Mouse (Mus musculus): Measurements from ENCODE around the gene Lmnb2. TPM values are rescaled to one million over a fixed set of nuclear protein-coding genes. Genes with fewer than 3 reads are reported as not detected.
A peak's percentile ranks its signal among the peaks of the same experiment; 100 is the strongest.

Gene Lmnb2
- polyA plus RNA-seq, 1 experiment: 25.9 TPM

DNA sequence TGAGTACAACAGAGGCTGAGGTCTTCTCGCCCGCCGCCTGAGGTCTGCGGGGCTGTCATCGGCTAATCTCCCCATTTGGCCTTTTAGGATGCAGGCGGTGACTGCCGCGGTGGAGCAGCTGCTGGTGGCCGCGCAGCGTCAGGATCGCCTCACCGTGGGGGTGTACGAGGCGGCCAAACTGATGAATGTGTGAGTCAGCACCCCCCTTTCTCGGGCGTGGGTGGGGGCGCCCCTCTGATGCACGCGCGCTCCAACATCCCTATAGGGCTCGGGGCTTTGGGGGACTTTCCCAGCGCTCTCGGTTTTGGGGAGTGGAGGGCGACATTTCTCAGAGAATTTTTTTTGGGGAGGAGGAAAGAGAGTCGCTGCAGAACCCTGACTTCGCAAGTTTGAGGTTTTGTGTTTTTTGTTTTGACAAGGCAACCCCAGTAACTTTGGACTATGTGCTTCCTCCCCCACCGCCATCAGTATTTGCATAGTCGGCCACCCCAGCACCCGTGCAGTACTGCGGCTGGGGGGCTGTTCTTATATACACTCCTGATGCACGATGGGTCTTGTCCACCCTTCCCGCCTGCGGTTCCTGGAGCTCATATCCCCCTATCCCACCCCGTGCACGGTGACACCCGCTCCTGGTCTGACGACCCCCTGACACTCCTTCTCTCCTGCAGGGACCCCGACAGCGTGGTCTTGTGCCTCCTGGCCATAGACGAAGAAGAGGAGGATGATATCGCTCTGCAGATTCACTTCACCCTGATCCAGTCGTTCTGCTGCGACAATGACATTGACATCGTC, 12.5 kb upstream of the Lmnb2 start:
- DNase-seq (ENCODE audit: extremely low spot score in 1 of 2, low spot score in 1 of 2): peak in 1 of 2 experiments; percentile 66

GRCm38 (mm10) chr10:80929299-80930226, 11.5 kb upstream of the Lmnb2 start, which contains the start of gene Gadd45b:
Gene Gadd45b (plus strand): TSS chr10:80930073.
- peak; percentile 97 to 99 for DNase-seq (ENCODE audit: extremely low spot score in 1 of 2, low spot score in 1 of 2)

- peak; percentile 76 to 97 for DNase-seq (ENCODE audit: extremely low spot score in 1 of 2, low spot score in 1 of 2)
Measured at GRCm38 (mm10) chr10:80928586-80929298, 10.7 kb upstream of the Lmnb2 start.

DNA sequence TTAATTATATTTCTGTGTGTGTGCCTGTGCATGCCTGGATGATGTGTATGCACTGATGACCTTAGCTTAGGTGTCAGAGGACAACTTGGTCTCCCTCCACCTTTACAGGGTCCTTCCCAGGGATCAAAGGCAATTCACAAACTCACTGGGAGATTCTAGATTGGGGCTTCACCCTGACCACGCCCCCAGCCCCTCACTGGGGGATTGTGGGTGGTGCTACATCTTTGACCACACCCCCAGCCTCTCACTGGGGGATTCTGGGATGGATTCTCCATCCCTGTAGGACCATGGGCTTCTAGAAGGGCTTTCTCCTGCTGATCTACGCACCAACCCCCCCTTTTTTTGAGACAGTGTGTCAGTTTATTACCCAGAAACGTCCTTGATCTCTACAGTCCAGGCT, 7.4 kb upstream of the Lmnb2 start:
- DNase-seq (ENCODE audit: extremely low spot score in 1 of 2, low spot score in 1 of 2): no peak

DNA sequence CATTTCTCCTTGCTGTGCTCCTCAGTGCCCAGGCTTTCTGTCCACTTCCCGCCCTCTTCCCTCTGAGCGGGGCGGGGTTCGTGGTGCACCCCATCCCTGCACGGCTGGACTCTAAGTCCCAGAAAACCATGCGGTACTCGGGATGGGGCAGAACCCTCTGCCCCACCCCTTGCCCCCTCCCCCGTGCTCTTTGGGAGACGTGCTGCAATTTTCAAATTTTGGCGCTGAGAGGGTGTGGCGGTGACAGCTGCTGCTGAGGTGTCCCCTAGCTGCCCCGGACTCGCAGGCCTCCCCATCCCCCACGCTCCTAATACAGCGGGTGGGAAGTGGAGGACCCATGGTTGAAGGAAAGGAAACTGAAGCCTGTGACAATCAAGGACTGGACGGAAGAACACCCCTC, 3.9 kb upstream of the Lmnb2 start:
- DNase-seq (ENCODE audit: extremely low spot score in 1 of 2, low spot score in 1 of 2): no peak

GRCm38 (mm10) chr10:80917336-80917778, 688 bp downstream of the Lmnb2 start:
- no peak for DNase-seq (ENCODE audit: extremely low spot score in 1 of 2, low spot score in 1 of 2)

DNA sequence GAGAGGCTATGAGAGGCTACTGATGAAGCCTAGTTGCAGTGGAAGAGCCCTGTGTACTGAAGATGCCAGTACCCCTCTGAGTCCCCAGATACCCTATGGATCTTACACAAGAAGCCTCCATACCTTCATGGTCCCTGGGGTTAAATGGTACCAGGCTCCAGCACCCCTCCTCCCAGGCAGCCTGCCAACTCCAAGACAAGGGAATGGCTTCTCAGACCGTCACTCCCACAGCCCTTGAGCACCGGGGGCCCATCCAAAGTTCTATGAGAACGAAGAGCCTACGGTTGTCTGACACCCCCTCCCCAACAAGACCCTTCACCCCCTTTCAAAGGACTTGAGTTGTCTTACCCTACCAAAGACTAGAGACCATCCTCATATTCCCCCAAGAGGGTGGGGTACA, 2.3 kb downstream of the Lmnb2 start:
- no peak for DNase-seq (ENCODE audit: extremely low spot score in 1 of 2, low spot score in 1 of 2)

DNA sequence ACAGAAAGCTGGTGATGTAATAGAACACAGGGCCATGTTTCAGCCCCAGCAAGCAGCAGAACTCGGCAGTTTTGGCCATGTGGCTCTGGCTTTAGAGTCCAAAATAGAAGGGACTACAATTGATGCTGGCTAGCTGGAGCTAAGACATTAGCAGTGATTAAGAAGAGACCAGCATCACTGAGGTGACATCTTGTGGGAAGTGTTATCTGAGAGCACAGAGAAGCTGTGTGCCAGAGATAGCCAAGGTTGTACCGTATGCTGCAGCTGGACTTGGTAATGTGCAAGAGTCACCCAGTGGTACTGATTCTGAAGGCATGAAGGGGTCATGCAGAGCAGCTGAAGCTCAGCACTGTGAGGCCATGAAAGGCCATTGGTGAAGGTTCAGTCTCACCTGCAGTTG, 2.8 kb downstream of the Lmnb2 start:
- no peak for DNase-seq (ENCODE audit: extremely low spot score in 1 of 2, low spot score in 1 of 2)

- DNase-seq (ENCODE audit: extremely low spot score in 1 of 2, low spot score in 1 of 2): no peak
Measured at GRCm38 (mm10) chr10:80914253-80914656, 3.8 kb downstream of the Lmnb2 start.

DNA sequence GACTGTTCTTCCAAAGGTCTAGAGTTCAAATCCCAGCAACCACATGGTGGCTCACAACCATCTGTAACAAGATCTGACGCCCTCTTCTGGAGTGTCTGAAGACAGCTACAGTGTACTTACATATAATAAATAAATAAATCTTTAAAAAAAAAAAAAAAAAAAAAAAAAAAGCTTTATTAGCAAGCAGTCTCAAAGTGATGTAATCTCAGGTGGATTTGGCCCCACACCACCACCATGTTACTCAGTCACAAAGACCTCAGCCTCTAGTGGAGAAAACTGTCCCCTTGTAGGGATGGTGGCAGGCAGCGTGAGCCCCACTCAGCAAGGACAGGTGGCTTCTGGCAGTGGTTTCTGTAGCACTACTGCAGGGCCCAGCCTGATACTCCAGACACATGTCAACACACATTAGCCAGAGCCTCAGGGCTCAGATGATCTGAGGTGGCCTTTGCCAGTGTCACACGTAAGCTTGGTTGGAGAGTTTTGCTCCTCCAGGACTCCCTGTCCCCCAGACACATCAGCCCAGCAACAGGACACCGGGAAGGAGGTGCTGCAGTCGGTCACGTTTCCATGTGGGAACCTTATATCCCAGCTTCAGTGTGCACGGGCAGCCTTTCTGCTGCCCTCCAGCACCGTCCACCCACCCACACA, 4.6 kb downstream of the Lmnb2 start:
- no peak for DNase-seq (ENCODE audit: extremely low spot score in 1 of 2, low spot score in 1 of 2)

- DNase-seq (ENCODE audit: extremely low spot score in 1 of 2, low spot score in 1 of 2): no peak
Measured at GRCm38 (mm10) chr10:80911891-80912290, 6.2 kb downstream of the Lmnb2 start.

GRCm38 (mm10) chr10:80911354-80911753, 6.7 kb downstream of the Lmnb2 start:
- no peak for DNase-seq (ENCODE audit: extremely low spot score in 1 of 2, low spot score in 1 of 2)

GRCm38 (mm10) chr10:80909375-80910162, 8.5 kb downstream of the Lmnb2 start:
- no peak for DNase-seq (ENCODE audit: extremely low spot score in 1 of 2, low spot score in 1 of 2)

- DNase-seq (ENCODE audit: extremely low spot score in 1 of 2, low spot score in 1 of 2): no peak
Measured at GRCm38 (mm10) chr10:80904709-80905108, 13.3 kb downstream of the Lmnb2 start.

GRCm38 (mm10) chr10:80904004-80904693, 13.9 kb downstream of the Lmnb2 start:
- no peak for DNase-seq (ENCODE audit: extremely low spot score in 1 of 2, low spot score in 1 of 2)

DNA sequence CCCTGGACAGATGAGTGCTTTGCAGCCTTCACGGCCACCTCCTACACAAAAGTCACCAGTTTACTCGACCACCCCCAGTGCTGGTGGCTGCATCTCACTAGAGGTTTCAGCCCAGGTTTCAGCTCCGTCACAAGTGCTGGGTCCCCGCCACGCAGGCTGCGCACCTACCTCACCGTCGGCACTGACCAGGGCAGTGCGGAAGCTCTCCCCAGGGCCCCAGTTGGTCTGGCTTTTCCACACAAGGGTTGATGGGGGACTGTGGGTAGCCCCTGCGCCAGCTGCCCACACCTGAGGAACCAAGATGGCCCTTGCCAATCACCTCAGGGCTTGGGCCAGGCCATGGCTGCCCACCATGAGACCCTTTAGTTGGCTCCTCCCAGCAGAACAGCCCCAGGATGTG, 14.8 kb downstream of the Lmnb2 start:
- DNase-seq (ENCODE audit: extremely low spot score in 1 of 2, low spot score in 1 of 2): no peak

DNA sequence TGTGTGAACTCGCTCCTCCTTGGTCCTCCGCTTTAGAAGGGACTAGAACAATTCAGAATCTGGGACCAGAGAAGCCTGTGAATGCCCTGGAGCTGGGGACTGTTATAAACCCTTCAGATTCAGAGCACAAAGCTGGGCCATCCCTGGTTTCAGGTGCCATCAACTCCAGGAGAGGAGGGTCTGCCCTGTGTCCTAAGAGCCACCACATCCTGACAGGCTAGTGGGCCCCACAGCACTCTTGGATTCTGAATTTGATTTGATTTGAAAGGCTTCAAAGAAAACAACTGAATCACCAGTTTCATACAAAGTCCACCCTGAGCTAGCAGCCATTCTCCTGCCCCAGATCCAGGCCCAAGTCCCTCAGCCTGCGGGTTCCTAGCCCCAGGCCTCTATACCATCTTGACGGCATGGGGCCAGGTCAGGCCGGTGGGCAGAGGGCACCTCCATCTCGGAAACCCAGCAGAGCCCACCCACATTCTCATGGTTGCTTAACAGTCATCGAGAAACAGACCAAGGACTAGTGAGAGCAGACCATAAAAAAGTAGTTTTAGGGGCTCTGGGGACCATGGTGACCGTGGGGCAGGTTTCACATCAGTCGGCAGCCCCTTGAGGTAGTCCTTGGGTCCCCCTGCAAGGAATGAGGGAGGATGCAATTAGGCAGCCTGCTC, 15.6 kb downstream of the Lmnb2 start:
- no peak for DNase-seq (ENCODE audit: extremely low spot score in 1 of 2, low spot score in 1 of 2)

Measured in frontal cortex, adult 2 months (tissue).